Mouse (Mus musculus) layer of hippocampus, postnatal 10 days (tissue): ENCODE measurements around the gene Tnp2. TPM values are rescaled to one million over a fixed set of nuclear protein-coding genes. Genes with fewer than 3 reads are reported as not detected.

ENCODE experiments used
- DNase-seq, 2 experiments: peaks; one replicate each; pipeline ENCODE4 v3.0.0; 2021; ENCODE audit warnings: low spot score in 2 of 2
- total RNA-seq, 2 experiments: library from RNA; stranded (reverse); gene quantifications; 2 replicates each; pipeline ENCODE4 v1.2.3; 2021

Tnp2 gene
- total RNA-seq, 2 experiments from 2014 or later, result not detected

DNA sequence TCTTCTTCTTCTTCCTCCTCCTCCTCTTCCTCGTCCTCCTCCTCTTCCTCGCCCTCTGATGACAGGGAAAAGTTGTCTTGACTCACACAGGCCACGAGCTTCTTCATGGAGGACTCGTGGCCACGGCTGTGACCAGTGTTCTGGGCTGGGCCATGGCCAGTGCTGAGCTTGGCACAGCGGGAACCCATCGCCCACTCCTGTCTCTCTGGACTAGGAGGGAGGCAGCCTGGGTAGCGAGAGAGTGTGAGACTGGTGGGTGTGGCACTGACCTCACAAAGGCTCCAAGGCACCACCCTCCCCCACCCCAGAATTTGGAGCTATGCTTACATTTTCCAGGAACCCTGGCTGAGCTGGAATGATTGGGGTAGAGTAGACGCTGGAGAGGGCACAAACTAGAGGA lies 2.2 kb upstream of the Tnp2 start, which contains the start of gene Prm3:
Prm3 (minus strand) TSS at position 213 of the 400 bp plus-strand sequence.
- DNase-seq, result no peak

DNA sequence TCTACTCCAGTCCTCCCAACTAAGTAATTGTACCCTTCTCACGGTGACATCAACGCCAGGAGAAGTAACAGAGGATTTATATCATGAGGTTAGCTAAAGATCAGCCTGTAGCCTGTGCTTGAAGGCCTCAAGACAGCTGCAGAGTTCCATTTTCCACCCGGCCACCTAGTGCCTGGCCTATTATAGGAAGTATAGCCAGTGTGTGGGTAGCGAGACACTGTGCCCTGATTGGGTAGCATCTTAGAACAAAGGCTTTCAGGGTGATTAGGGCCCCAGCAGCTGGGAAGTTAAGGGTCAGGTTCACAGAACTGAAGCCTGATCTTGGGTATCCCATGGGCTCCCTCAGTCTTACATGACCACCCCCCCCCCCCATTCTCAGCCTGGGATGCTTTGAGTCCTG lies 406 bp upstream of the Tnp2 start:
- DNase-seq, result no peak

DNA sequence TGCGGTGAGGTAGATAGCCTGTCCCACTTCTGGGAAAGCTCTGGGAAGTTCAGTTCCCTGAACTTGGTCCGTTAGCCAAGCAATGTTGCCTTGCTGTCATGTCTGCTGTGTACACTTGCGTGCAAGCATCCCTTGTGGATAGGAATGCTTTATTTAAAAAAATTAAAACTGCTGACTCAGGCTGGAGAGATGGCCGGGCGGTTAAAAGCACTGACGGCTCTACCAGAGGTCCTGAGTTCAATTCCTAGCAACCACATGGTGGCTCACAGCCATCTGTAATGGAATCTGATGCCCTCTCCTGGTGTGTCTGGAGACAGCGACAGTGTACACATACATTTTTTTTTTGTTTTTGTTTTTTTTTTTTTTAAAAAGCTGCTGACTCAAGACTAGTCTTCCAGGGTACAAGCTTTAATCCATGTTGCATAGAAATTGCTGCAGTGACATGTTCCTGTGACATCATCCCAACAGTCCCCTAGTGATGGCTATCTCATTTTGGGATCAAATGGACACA lies 857 bp downstream of the Tnp2 start:
- DNase-seq, result no peak

DNA sequence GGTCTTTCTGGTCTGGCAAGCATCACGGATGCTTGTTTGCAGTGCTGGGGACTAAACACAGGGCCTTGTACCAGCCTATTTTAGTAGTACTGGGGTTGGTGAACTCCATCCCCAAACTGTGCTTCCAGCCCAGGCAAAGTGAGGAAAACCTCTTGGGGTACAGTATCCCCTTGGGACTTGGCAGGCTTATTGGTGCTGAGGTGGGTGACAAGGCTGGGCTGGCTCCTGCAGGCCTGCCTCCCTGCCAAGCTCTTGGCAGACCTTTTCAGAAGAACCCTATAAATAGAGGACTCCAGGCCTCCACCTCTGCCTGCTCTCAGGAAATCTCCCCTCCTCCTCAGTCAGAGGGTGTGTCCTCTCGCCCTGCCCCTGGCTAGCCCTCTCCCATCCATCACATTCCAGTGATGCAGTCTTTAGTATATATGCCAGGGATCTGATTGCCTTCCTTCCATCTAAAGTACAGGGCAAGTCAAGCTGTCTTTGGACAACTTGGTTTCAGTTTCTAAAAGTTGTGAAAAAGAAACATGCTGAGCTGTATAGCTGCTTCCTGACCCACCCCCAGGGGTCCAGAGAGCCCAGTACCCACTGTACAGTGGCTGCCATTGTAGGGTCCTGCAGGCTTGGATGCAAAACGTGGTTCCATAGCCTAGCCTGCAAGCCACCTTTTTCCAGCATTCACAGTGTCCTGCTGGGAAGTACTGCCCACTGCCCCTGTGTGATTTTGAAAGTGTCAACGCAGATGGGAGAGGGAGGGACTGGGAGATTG lies 1.5 kb downstream of the Tnp2 start:
- no peak for DNase-seq

DNA sequence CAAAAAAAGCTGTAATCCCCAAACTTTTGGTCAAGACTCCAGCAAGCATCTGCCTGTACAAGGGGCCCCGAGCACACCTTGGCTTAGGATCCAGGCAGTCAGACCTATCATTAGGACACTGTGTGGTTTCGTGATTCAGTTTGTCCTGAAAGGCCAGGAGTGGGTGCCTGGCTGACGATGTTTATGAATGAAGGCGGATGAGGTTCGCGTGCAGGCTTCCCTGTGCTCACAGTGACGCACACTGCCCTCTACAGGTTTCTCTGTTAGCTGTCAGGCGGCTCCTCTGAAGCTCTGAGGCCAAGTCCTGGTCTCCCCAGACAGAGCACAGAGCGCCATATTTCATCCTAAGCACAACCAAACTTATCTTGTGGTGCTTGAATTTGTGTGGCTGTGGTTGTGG lies 2.2 kb downstream of the Tnp2 start:
- DNase-seq, result peak; percentile 80 to 83

DNA sequence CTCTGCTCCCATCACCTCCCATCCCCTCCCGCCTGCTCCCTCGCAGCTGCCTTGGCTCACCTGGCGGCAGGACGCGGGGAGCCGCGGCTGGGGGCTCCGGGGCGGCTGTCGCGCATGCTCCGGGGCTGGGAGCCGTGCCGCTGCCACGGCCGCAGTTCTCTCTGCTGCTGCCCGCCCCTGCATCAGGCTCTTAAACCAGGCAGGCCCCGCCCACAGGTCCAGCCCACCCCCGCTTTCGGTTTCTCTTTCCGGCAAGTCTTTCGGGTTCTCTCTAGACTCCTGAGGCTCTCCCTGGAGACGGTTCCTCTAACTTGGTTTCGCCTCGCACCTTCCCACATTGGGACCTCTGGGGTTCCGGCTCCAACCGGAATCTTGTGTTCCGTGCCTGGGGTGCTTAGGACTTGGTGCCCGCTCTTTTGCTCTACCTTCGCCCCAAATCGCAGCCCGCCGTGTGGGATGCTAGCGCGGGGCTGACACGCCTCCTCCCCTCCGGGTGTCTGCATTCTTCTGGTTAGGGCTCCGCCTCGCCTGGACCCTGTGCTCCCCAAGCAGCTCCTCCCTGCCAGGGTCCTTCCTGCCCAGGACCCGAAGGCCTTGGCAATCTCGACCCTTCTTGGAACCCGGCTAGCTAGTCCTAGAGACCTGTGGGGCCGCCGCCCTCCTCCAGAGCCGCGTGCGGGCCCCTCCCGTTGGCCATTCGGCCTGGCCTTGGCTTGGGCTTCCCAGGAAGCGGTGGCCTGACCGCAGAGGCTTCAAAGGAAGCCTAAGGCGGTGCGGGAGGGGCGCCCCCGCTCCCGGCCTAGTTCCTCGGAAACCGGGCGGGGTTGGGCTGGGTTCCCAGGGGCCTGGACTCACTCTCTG lies 2.9 kb downstream of the Tnp2 start, which contains the start of gene Socs1:
Socs1 (minus strand) TSS at position 166 of the 861 bp plus-strand sequence.
- DNase-seq, result peak; percentile 74 to 82

DNA sequence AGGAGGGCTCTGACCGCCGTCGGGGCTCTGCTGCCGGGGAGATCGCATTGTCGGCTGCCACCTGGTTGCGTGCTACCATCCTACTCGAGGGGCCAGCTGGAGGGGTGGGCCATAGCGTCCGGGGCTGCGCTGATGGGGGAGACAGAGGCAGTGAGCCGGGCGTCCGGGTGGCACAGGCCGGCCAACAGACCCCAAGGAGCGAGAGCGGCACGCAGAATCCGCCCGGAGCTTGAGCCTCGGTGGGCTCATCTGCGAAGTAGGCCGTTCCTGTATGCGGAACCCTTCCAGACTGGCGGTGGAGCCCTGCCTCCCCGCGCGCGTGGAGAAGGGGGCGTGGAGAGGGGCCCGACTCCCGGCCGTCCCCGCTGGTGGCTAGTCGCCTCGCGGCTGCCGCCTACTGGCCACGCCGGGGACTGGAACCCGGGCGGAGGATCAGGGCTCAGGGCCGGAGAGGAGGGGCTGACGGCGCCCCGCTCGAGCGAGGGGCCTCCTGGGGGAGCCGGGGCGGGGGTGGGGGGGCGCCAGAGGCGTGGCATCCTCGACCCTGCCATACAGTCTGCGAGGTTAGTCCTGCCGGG lies 3.6 kb downstream of the Tnp2 start:
- peak; percentile 96 to 98 for DNase-seq

DNA sequence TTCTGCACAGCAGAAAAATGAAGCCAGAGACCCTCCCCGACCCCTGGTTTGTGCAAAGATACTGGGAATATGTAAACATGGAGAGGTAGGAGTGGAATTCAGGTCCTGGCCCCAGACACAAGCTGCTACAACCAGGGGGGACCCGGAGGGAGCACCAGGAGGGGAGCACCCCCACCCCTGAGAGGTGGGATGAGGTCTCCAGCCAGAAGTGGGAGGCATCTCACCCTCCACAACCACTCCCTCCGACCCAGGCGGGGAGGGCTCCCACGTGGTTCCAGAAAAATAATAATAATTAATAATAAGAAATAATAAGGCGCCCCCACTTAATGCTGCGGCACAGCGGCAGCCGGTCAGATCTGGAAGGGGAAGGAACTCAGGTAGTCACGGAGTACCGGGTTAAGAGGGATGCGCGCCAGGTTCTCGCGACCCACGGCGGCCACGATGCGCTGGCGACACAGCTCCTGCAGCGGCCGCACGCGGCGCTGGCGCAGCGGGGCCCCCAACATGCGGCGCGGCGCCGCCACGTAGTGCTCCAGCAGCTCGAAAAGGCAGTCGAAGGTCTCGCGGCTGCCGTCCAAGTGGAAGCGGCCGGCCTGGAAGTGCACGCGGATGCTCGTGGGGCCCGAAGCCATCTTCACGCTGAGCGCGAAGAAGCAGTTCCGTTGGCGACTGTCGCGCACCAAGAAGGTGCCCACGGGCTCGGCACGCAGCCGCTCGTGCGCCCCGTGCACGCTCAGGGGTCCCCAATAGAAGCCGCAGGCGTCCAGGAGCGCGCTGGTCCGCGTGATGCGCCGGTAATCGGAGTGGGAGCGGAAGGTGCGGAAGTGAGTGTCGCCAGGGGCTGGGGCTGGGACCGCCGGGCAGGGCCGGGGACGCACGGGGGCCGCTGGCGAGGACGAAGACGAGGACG lies 4.3 kb downstream of the Tnp2 start:
- DNase-seq, result peak; percentile 42 to 56

GRCm38 (mm10) chr16:10783451-10783850 lies 5.0 kb downstream of the Tnp2 start:
- no peak for DNase-seq

GRCm38 (mm10) chr16:10783152-10783434 lies 5.4 kb downstream of the Tnp2 start:
- DNase-seq, result no peak

DNA sequence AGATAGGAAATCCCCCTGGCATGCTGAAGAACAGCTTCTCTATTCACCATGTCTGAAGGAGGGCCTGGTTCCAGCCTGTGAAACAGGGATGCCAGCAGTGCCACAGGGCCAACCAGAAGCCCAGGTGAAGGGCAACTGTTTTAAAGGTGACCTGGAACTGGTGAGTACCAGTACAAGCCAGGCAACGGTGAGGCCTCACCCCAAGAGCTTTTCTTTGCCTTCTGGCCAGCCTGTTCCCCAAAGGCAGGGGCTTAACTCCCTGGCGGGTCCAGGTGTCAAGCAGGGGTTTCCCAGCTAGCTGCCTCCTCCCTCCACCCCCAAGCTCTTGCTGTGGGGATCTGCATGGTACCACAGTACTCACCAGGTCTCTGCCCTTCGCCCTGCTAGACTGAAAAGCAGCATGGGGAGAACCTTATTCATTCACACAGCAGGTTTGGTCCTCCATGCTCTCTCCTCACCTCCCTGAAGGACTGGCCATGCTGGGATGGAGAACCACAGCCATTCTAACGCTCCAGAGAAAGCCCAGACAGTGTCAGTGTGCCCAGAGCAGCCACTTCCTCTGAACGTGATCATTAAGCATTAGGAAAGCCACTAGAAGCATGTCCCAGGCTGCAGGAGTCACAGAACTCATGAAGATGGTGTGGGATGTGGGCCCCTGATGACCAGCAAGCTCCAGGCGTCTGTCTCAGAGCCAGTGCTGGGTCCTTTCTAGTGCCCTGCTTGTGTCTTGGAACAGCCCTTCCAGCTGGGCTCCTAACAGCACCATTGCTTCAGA lies 5.9 kb downstream of the Tnp2 start:
- DNase-seq, result no peak

DNA sequence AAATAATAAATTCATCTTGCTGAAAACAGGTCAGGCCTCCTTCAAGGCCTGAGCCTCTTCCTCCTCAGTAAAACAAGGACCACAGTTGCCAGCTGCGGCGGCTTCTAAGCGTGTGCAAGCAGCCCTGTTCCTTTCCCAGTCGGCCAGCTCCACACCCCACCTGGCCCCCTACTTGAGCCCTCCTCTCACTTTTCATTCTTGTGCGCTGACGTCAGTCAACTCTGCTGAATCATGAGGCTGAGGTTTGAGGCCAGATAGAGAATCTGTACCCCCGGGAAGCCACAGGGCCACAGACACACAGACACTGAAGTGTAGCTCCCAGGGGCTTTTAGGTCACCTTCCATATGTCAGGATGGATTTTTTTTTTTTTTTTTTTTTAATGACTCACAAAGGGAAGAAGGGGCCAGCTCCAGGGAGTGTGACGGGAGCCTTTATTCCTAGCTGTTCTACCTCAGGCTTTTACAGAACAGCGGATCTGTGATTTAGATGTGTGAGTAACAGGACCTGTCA lies 6.5 kb downstream of the Tnp2 start:
- DNase-seq, result no peak

DNA sequence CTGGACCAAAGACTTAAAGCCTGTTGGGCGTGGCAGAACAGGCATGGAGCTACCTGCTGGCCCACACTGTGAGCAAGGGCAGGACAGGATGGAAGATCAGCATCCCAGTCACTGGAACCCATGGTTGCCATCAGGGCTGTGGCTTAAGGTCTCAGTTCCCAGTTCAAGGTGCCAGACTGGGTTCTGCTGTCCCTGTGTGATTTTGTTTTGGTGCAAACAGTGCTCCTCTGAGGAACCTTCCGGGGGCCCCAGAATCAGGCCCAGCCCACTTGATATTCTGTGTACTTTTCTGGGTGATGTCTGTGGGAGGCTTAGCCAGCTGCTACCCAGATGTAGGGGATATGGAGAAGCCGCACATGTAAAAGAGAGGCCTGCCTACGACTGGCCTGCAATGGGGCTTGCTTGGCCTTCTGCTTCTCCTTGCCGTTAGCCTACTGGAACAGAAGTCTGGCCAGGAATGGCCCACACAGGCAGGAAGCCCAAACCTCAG lies 7.8 kb downstream of the Tnp2 start:
- DNase-seq, result no peak

DNA sequence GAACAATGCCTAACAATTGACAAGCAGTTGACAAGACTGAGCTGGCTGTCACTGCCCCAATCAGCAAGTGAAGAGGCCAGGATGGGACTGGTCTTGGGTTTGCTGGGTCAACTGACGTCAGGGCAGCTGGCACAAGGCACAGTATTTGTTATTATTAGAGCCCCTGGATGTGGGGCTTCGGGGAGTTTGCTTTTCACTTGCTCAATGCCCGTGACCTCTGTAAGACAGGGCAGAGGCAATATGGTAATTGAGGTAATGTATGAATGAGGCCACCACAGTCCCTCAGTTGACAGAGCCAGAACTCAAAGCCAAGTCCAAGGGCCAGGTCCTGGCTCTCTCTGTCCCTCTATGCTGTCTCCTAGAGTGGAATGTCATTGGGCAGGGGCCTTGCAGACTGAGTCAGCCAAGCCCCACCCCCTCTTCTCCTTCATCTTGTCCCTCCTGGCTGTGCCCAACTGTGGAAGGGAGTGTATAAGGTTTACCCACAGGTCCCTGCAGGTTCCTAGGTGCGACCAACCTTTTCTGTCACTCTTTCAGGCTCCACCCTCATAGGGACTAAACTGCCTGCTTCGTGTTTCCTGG lies 10.8 kb downstream of the Tnp2 start:
- no peak for DNase-seq

DNA sequence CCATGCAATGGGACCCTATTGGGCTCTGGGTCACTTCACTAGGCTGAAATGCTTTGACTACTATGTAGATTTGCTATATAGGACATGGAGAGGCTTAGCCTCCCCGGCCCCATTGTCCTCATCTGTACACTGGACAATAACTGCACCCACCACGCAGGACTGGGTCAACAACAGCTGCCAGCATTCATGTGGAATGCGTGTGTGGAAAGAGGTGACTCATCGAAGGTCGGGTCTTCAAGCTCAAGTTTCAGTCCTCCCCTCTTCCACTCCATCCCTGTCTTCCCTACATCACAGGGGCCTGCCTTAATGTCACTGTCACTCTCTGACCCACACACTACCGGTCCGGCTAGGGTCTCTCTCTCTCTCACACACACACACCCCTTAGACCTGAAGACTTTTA lies 12.1 kb downstream of the Tnp2 start:
- no peak for DNase-seq

DNA sequence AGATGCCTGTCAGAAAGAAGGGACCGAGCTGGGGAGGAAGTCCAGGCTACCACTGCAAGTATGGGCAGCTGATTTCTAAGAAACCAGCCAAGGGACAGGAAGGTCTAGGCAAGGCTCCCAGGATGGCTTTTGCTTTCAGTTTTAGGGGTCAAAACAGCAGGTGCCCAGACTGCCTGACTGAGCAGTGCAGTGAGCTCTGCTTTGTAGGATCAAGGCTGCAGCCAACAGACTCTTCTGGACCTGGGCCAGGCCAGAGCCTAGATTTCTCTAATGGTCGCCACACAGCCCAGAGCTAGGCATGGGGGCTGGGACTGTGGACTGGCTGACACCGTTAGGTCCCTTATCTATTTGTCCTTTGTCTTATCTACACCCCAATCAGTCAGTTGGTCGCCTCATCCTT lies 13.7 kb downstream of the Tnp2 start:
- DNase-seq, result no peak

GRCm38 (mm10) chr16:10773543-10773942 lies 14.9 kb downstream of the Tnp2 start:
- DNase-seq, result no peak

- DNase-seq, result no peak
Observed at GRCm38 (mm10) chr16:10771769-10772510, 16.5 kb downstream of the Tnp2 start.
